Mouse (Mus musculus) layer of hippocampus, adult 2 months (tissue): ENCODE measurements around the gene Cyp4a30b. TPM values are rescaled to one million over a fixed set of nuclear protein-coding genes. Genes with fewer than 3 reads are reported as not detected.
A peak's percentile ranks its signal among the peaks of the same experiment; 100 is the strongest.
"Not testable (repeated sequence)": the region's sequence is repeated elsewhere in the genome, so short reads cannot be mapped to it uniquely, and the experiment has no call there.

Source experiments
- DNase-seq, 2 experiments: peaks; one replicate each; pipeline ENCODE4 v3.0.0; 2022; ENCODE audit warnings: low spot score in 2 of 2
- H3K27ac ChIP-seq: fragments of 200-600 bp; 2 replicates; pipeline ENCODE4 v1.8.1; 2022
- H3K4me3 ChIP-seq: fragments of 200-600 bp; 2 replicates; pipeline ENCODE4 v1.8.1; 2022; ENCODE audit warnings: mild to moderate bottlenecking
- CTCF ChIP-seq: fragments of 200-600 bp; conservative IDR thresholded peaks from 2 replicates; pipeline ENCODE4 v1.8.1; 2022; ENCODE audit warnings: antibody characterized with exemption, mild to moderate bottlenecking, moderate library complexity
- long read RNA-seq, 2 experiments: library from polyadenylated mRNA; stranded (forward); transcript quantifications; one replicate each; pipeline ENCODE4 v2.0.0; 2021; ENCODE audit warnings: borderline mapping rate in 2 of 2
- total RNA-seq, 2 experiments: library from RNA; stranded (reverse); gene quantifications; 2 replicates each; pipeline ENCODE4 v1.2.3; 2021

The Cyp4a30b gene
- not detected for total RNA-seq
- long read RNA-seq, experiment 1 = 0 reads
- long read RNA-seq, experiment 2 = 0 reads

GRCm38 (mm10) chr4:115452304-115452703 is at the start of gene Cyp4a30b:
TSS of gene Cyp4a30b (plus strand) at chr4:115452604.
- no peak within 1 kb of the TSS for H3K27ac ChIP-seq
- H3K4me3 ChIP-seq = no peak within 1 kb of the TSS
- TF ChIP-seq CTCF = no peak
- no peak for DNase-seq

- not testable (repeated sequence) for H3K27ac ChIP-seq, DNase-seq, H3K4me3 ChIP-seq
Measured at GRCm38 (mm10) chr4:115411324-115411723, 41.1 kb upstream of the Cyp4a30b start, which contains the start of gene Cyp4a12b. TSS of gene Cyp4a12b (plus strand) at chr4:115411624.

- no peak for DNase-seq
- TF ChIP-seq CTCF = no peak
Measured at GRCm38 (mm10) chr4:115450577-115451137, 1.7 kb upstream of the Cyp4a30b start.

GRCm38 (mm10) chr4:115473585-115473984 is 21.2 kb downstream of the Cyp4a30b start:
- not testable (repeated sequence) for H3K4me3 ChIP-seq, H3K27ac ChIP-seq, DNase-seq

More at GRCm38 (mm10) chr4:115450577-115451137, 1.7 kb upstream of the Cyp4a30b start:
- Histone ChIP-seq H3K27ac (no peak overlapping the region), H3K4me3 (no peak overlapping the region)

GRCm38 (mm10) chr4:115476051-115476450 is 23.6 kb downstream of the Cyp4a30b start:
- not testable (repeated sequence) for DNase-seq, H3K27ac ChIP-seq, H3K4me3 ChIP-seq
- TF ChIP-seq CTCF = peak; percentile 57

GRCm38 (mm10) chr4:115481006-115481652 is 28.7 kb downstream of the Cyp4a30b start:
- no peak for DNase-seq
- TF ChIP-seq CTCF = no peak
- H3K27ac ChIP-seq = no peak overlapping the region
- no peak overlapping the region for H3K4me3 ChIP-seq

- TF ChIP-seq CTCF = no peak
- no peak for DNase-seq
- Histone ChIP-seq H3K4me3 (no peak within 1 kb of the TSS), H3K27ac (no peak within 1 kb of the TSS)
Measured at GRCm38 (mm10) chr4:115496001-115496400, 43.6 kb downstream of the Cyp4a30b start, which contains the start of gene Cyp4a14. TSS of gene Cyp4a14 (minus strand) at chr4:115496142.

GRCm38 (mm10) chr4:115497466-115497865 is 45.1 kb downstream of the Cyp4a30b start:
- no peak for DNase-seq
- TF ChIP-seq CTCF = no peak

GRCm38 (mm10) chr4:115513964-115514363 is 61.6 kb downstream of the Cyp4a30b start:
- not testable (repeated sequence) for DNase-seq, H3K4me3 ChIP-seq, H3K27ac ChIP-seq

More at GRCm38 (mm10) chr4:115497466-115497865, 45.1 kb downstream of the Cyp4a30b start:
- H3K27ac ChIP-seq = no peak overlapping the region
- H3K4me3 ChIP-seq = no peak overlapping the region

GRCm38 (mm10) chr4:115518000-115518399 is 65.6 kb downstream of the Cyp4a30b start, which contains the start of gene Cyp4a10:
TSS of gene Cyp4a10 (plus strand) at chr4:115518264.
- not testable (repeated sequence) for DNase-seq, H3K27ac ChIP-seq, H3K4me3 ChIP-seq

- H3K27ac ChIP-seq = no peak overlapping the region
- TF ChIP-seq CTCF = no peak
- DNase-seq = no peak
- no peak overlapping the region for H3K4me3 ChIP-seq
Measured at GRCm38 (mm10) chr4:115519444-115519843, 67.0 kb downstream of the Cyp4a30b start.

Other genes with a start within 250 kb of the Cyp4a30b start
- not detected for gene Cyp4a29, start 210.5 kb upstream of the Cyp4a30b start, total RNA-seq
- gene Cyp4a12a, start 153.6 kb upstream of the Cyp4a30b start, total RNA-seq = not detected
- gene Cyp4a12b, start 41.0 kb upstream of the Cyp4a30b start, total RNA-seq = not detected
- not detected for gene Cyp4a14, start 43.5 kb downstream of the Cyp4a30b start, total RNA-seq
- gene Cyp4a10, start 65.7 kb downstream of the Cyp4a30b start, total RNA-seq = not detected
- not detected for gene Cyp4a31, start 111.0 kb downstream of the Cyp4a30b start, total RNA-seq
- gene Cyp4a32, start 148.4 kb downstream of the Cyp4a30b start, total RNA-seq = not detected
- under 1 TPM; 0.71 to 0.72 TPM for gene Cyp4b1, start 195.1 kb downstream of the Cyp4a30b start, total RNA-seq